Mouse (Mus musculus) CH12.LX (cell line): ENCODE data around the gene 4930556J24Rik.

Source experiments
- CHD2 ChIP-seq: IDR thresholded peaks from 2 replicates; pipeline ENCODE4 v1.6.1; 2011; ENCODE audit warnings: low read length, improper control_type of control experiment
- CTCF ChIP-seq, 2 experiments: IDR thresholded peaks in 1 of 2; conservative IDR thresholded peaks in 1 of 2; 2 replicates each; pipeline ENCODE4 v1.5.1; 2011 to 2012; ENCODE audit warnings: low read depth in 2 of 2, low read length in 2 of 2, improper control_type of control experiment in 1 of 2, inconsistent platforms in 1 of 2, mild to moderate bottlenecking in 1 of 2, moderate library complexity in 1 of 2
- EP300 ChIP-seq: IDR thresholded peaks from 2 replicates; pipeline ENCODE4 v1.6.1; 2011; ENCODE audit warnings: low read length, improper control_type of control experiment
- MXI1 ChIP-seq: IDR thresholded peaks from 2 replicates; pipeline ENCODE4 v1.6.1; 2011; ENCODE audit warnings: mild to moderate bottlenecking, low read depth, low read length, improper control_type of control experiment
- POLR2A ChIP-seq: IDR thresholded peaks from 2 replicates; pipeline ENCODE4 v1.6.1; 2011; ENCODE audit warnings: low read depth, mild to moderate bottlenecking, improper control_type of control experiment, low read length
- TCF12 ChIP-seq: IDR thresholded peaks from 2 replicates; pipeline ENCODE4 v1.6.1; 2014; ENCODE audit warnings: low read depth, mild to moderate bottlenecking, inconsistent platforms, low read length, improper control_type of control experiment
- USF1 ChIP-seq: IDR thresholded peaks from 2 replicates; pipeline ENCODE4 v1.6.1; 2014; ENCODE audit warnings: low read depth, mild to moderate bottlenecking, inconsistent platforms, low read length, improper control_type of control experiment
- ZC3H11A ChIP-seq: IDR thresholded peaks from 2 replicates; pipeline ENCODE4 v1.6.1; 2012; ENCODE audit warnings: low read depth, mild to moderate bottlenecking, inconsistent platforms, low read length, improper control_type of control experiment
- ZKSCAN1 ChIP-seq: IDR thresholded peaks from 2 replicates; pipeline ENCODE4 v1.6.1; 2012; ENCODE audit warnings: low read depth, inconsistent platforms, low read length, improper control_type of control experiment, borderline replicate concordance

DNA sequence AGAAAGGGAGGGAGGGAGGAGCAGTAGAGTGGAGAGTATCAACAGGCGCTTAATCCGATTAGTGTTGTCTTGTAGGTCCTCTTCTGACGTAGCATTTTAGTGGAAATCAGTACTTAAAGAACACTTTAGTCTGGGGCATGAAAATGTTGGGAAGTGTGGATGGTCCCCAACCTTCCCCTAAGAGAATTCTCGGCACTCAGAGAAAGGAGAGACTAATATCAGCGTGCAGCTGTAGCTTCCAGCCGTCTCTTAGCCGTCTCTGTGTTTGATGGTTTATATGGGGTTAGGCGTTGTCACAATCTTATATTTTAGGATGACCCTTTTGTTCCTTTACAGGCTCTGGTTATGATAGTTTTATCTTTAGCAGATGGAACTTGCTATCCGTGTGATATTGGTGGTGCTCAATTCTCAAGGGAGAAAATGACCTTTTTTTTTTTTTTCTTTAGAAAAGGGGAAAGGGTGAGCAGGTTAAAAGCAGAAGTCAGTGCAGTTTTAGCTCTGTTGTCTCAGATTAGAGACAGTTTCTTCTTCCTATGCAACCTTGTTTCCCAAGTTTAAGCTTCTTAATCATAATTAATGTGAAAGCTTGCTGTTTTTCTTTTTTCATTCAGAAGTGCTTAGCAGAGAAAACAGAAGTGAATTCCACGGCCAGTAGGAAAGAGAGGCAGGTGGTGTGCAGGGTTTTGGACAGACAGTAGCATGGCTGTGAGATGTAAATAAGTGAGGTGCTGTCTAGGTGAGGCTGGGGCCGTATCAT, 12.0 kb downstream of the 4930556J24Rik start:
- TF ChIP-seq EP300 (no peak), CTCF (conservative IDR thresholded peaks at IDR 0.05 in 1 of 2, IDR thresholded peaks at IDR 0.05 in 1 of 2; ENCODE audit: low read depth in 2 of 2, low read length in 2 of 2) (no peak), POLR2A (no peak), MXI1 (no peak; the same call in 1 of the 2 replicates), USF1 (no peak), CHD2 (no peak), ZC3H11A (no peak), ZKSCAN1 (no peak), TCF12 (no peak)
